10 mouse cellular contexts compared by ENCODE assay signal in the genomic region with DNA sequence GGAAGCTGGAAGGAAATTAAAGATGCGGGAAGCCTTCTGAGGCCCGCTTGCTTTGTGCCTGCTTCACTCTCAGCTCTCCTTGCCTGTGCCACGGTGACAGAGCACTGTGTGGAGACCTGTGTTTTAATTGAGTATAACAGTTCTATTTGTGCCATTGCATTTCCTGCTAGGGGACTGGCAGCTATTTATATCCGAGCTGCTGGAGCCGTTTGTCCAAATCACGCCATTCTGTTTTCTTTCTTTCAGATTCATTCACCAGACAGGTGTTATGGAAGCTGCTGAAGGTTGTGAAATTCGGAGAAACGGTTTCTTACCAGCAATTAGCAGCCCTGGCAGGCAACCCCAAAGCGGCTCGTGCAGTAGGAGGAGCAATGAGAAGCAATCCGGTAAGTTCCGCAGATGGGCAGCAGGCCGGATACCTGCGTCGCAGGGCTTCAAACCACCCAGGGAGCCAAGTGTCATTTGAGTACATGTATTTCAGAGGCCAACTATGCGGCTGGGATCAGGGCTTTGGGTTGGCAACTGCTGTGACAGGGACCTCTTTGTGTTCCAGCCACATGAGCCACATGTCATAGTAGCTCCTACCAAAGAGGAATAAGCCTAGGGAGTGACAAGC.
DNase-seq lines count a peak whose midpoint lies in the region; ATAC-seq lines count a peak whose summit lies in the region.
"Had no signal": no experiment of that assay in that cellular context is flagged by ENCODE, and none has a peak within 500 bp of the region (broad histone marks: within the 10 kb centered on the region; RNA-seq: fewer than 3 reads in every experiment).

No protein-coding gene starts in this region.

- DNase-seq in heart, adult 18-20 months = peak; percentile 25 to 31
- no peak for DNase-seq in heart, postnatal 4 days
- DNase-seq in cerebellum, adult 11 months = peak; percentile 32
- no peak for DNase-seq in adrenal gland, adult (ENCODE audit: inconsistent age in 2 of 2, low spot score in 1 of 2)
- DNase-seq in right cerebral cortex, adult 18-20 months = no peak
- DNase-seq: liver, embryonic 13.5 days had no signal

- WGBS in forebrain, embryonic 15.5 days = 25% methylated on average over 16 of the region's 16 CpGs
- WGBS in limb, embryonic 13.5 days = 54% methylated on average over 16 of the region's 16 CpGs

- no peaks in the 10 kb centered on the region for H3K9me3 ChIP-seq in forebrain, embryonic 15.5 days
- no peaks in the 10 kb centered on the region for H3K9me3 ChIP-seq in limb, embryonic 13.5 days
- H3K9me3 ChIP-seq: liver, embryonic 13.5 days had no signal

- no peaks in the 10 kb centered on the region for H3K36me3 ChIP-seq in forebrain, embryonic 15.5 days
- no peaks in the 10 kb centered on the region for H3K36me3 ChIP-seq in limb, embryonic 13.5 days
- H3K36me3 ChIP-seq: liver, embryonic 13.5 days had no signal

- H3K4me3 ChIP-seq in forebrain, embryonic 15.5 days = no peak overlapping the region
- no peak overlapping the region for H3K4me3 ChIP-seq in limb, embryonic 13.5 days
- H3K4me3 ChIP-seq: heart, adult 2 months; liver, embryonic 13.5 days had no signal

- H3K4me1 ChIP-seq in forebrain, embryonic 15.5 days = peaks cover 21% of the 10 kb centered on the region
- H3K4me1 ChIP-seq in limb, embryonic 13.5 days = peaks cover 20% of the 10 kb centered on the region
- H3K4me1 ChIP-seq: liver, embryonic 13.5 days had no signal

- H3K4me2 ChIP-seq in forebrain, embryonic 15.5 days (replicated peaks) = peak overlapping the region; percentile 19
- H3K4me2 ChIP-seq in limb, embryonic 13.5 days (replicated peaks) = 0 out of 2 replicates have a peak overlapping the region, but pooled peaks have one; percentile 14
- H3K4me2 ChIP-seq: liver, embryonic 13.5 days had no signal

- H3K27ac ChIP-seq in forebrain, embryonic 15.5 days (replicated peaks) = no peak overlapping the region
- no peak overlapping the region for H3K27ac ChIP-seq in limb, embryonic 13.5 days
- H3K27ac ChIP-seq: heart, adult 2 months; liver, embryonic 13.5 days had no signal

- H3K9ac ChIP-seq in forebrain, embryonic 15.5 days (replicated peaks) = no peak overlapping the region
- no peak overlapping the region for H3K9ac ChIP-seq in limb, embryonic 13.5 days
- H3K9ac ChIP-seq: liver, embryonic 13.5 days had no signal

- peak; percentile 73 for ATAC-seq in forebrain, embryonic 15.5 days (replicated peaks)
- ATAC-seq in limb, embryonic 13.5 days (ENCODE audit: low FRiP score, low read depth) = no peak
- ATAC-seq in inflammation-experienced regulatory T-cells, adult 6 months = no peak

- H3K27me3 ChIP-seq in forebrain, embryonic 15.5 days = no peaks in the 10 kb centered on the region
- H3K27me3 ChIP-seq in limb, embryonic 13.5 days = peaks cover 6% of the 10 kb centered on the region; the same call in 1 of the 2 replicates
- H3K27me3 ChIP-seq: liver, embryonic 13.5 days had no signal

Comparison
In these comparisons a context has a peak if more than half of its experiments do, and no peak if none do; other contexts are left out.
1. DNase-seq: peak in heart, adult 18-20 months (2 of 2) and cerebellum, adult 11 months (single experiment); none in heart, postnatal 4 days (single experiment), adrenal gland, adult (0 of 2) and right cerebral cortex, adult 18-20 months (single experiment).